Mouse (Mus musculus) thymus, adult 2 months (tissue): ENCODE measurements around the gene Tmem120b.

Experiments used
- CTCF ChIP-seq: fragments of 200-500 bp; IDR thresholded peaks from 2 replicates; pipeline ENCODE4 v1.5.1; 2012; ENCODE audit warnings: mild to moderate bottlenecking, control low read depth, low read length, moderate library complexity, borderline replicate concordance; ENCODE audit not compliant: control insufficient read depth, poor library complexity, insufficient read depth; ENCODE audit errors: extremely low read depth
- POLR2A ChIP-seq: fragments of 200-500 bp; IDR thresholded peaks from 2 replicates; pipeline ENCODE4 v1.6.1; 2012; ENCODE audit warnings: mild to moderate bottlenecking, low read length, control low read depth, moderate library complexity; ENCODE audit not compliant: control insufficient read depth, poor library complexity, insufficient read depth; ENCODE audit errors: extremely low read depth

DNA sequence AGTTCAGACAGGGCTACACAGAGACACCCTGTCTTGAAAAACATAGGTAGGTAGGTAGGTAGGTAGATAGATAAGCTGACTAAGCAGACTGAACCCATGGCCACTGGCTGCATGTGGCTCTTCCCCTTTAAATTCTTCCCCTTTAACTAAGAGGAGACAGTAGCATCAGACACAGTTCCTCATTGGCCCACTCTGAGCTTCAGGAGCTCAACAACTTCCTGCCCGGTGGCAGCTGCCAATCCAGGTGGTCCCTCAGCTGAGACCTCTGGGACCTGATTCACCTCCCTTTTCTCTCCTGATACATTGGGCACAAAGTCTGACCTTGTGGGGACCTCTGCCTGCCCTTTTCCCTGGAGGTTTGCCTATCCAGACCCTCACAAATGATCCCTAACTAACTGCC is 84.7 kb downstream of the Tmem120b start:
- TF ChIP-seq CTCF (no peak), POLR2A (no peak)
